Mouse (Mus musculus) ES-E14 (cell line): ENCODE measurements at regions not wholly inside any gene's neighbourhood (a gene's known extent, or its start where the extent isn't known, plus 50 kb on each side); places are given as distances from the start of the nearest gene placed in this dataset.

Source experiments
- CHD2 ChIP-seq: IDR thresholded peaks from 2 replicates; pipeline ENCODE4 v1.6.1; 2014; ENCODE audit warnings: mild to moderate bottlenecking, low read depth, low read length, inconsistent platforms
- HCFC1 ChIP-seq: IDR thresholded peaks from 2 replicates; pipeline ENCODE4 v1.6.1; 2012; ENCODE audit warnings: low read length, inconsistent platforms, borderline replicate concordance; ENCODE audit not compliant: insufficient read depth
- MAFK ChIP-seq: IDR thresholded peaks from 2 replicates; pipeline ENCODE4 v1.6.1; 2014; ENCODE audit warnings: mild to moderate bottlenecking, low read depth, low read length, inconsistent platforms; ENCODE audit not compliant: insufficient read depth
- ZC3H11A ChIP-seq: IDR thresholded peaks from 2 replicates; pipeline ENCODE4 v1.6.1; 2012; ENCODE audit warnings: low read depth, mild to moderate bottlenecking, inconsistent platforms, low read length, borderline replicate concordance
- ZNF384 ChIP-seq: IDR thresholded peaks from 2 replicates; pipeline ENCODE4 v1.6.1; 2012; ENCODE audit warnings: low read depth, low read length, inconsistent platforms

- TF ChIP-seq ZC3H11A = no peak
- TF ChIP-seq CHD2 = no peak
- TF ChIP-seq MAFK = no peak
- TF ChIP-seq ZNF384 = no peak
- no peak for TF ChIP-seq HCFC1
Observed at GRCm38 (mm10) chr6:31289234-31289486, 109.4 kb upstream of the Mkln1 start.
